Mouse (Mus musculus): ENCODE data around the gene 2810004N23Rik. TPM values are rescaled to one million over a fixed set of nuclear protein-coding genes. Genes with fewer than 3 reads are reported as not detected.

Gene 2810004N23Rik
- polyA plus RNA-seq, 1 experiment, result 22.0 TPM

- no peak overlapping the region for H3K27ac ChIP-seq (ENCODE audit: control insufficient read depth, insufficient read depth, low read depth, low read length, poor library complexity)
- WGBS, result 86% methylated on average over 5 of the region's 5 CpGs
- H3K4me1 ChIP-seq (ENCODE audit: control insufficient read depth, insufficient read depth, low read length), result no peaks in the 10 kb centered on the region; the same call in 1 of the 2 replicates
- TF ChIP-seq CTCF (IDR thresholded peaks at IDR 0.05; ENCODE audit: control insufficient read depth, insufficient read depth, low read length), result no peak
- TF ChIP-seq POLR2A (IDR thresholded peaks at IDR 0.05; ENCODE audit: borderline replicate concordance, control insufficient read depth, low read depth, low read length), result no peak
- H3K4me3 ChIP-seq (replicated peaks; ENCODE audit: control insufficient read depth, low read depth, low read length), result no peak overlapping the region
Observed at GRCm38 (mm10) chr8:124872690-124873089, 9.8 kb upstream of the 2810004N23Rik start.

- no peak overlapping the region for H3K4me3 ChIP-seq (replicated peaks; ENCODE audit: control insufficient read depth, low read depth, low read length)
- H3K27ac ChIP-seq (ENCODE audit: control insufficient read depth, insufficient read depth, low read depth, low read length, poor library complexity), result no peak overlapping the region
- H3K4me1 ChIP-seq (ENCODE audit: control insufficient read depth, insufficient read depth, low read length), result peaks cover under 1% of the 10 kb centered on the region; the same call in 1 of the 2 replicates
- TF ChIP-seq POLR2A (IDR thresholded peaks at IDR 0.05; ENCODE audit: borderline replicate concordance, control insufficient read depth, low read depth, low read length), result no peak
- TF ChIP-seq CTCF (IDR thresholded peaks at IDR 0.05; ENCODE audit: control insufficient read depth, insufficient read depth, low read length), result no peak
- 88% methylated on average over 7 of the region's 7 CpGs for WGBS
Observed at GRCm38 (mm10) chr8:124872081-124872480, 9.2 kb upstream of the 2810004N23Rik start.

- Histone ChIP-seq H3K4me3 (replicated peaks; ENCODE audit: control insufficient read depth, low read depth, low read length) (no peak overlapping the region), H3K4me1 (ENCODE audit: control insufficient read depth, insufficient read depth, low read length) (peaks cover 2% of the 10 kb centered on the region; the same call in 1 of the 2 replicates)
- 88% methylated on average over 7 of the region's 7 CpGs for WGBS
Observed at GRCm38 (mm10) chr8:124871474-124871873, 8.6 kb upstream of the 2810004N23Rik start.

GRCm38 (mm10) chr8:124869708-124870107, 6.8 kb upstream of the 2810004N23Rik start:
- H3K4me1 ChIP-seq (ENCODE audit: control insufficient read depth, insufficient read depth, low read length), result peaks cover 3% of the 10 kb centered on the region
- TF ChIP-seq POLR2A (IDR thresholded peaks at IDR 0.05; ENCODE audit: borderline replicate concordance, control insufficient read depth, low read depth, low read length) (no peak), CTCF (IDR thresholded peaks at IDR 0.05; ENCODE audit: control insufficient read depth, insufficient read depth, low read length) (no peak)
- WGBS, result 88% methylated on average over 6 of the region's 6 CpGs
- H3K4me3 ChIP-seq (replicated peaks; ENCODE audit: control insufficient read depth, low read depth, low read length), result no peak overlapping the region
- no peak overlapping the region for H3K27ac ChIP-seq (ENCODE audit: control insufficient read depth, insufficient read depth, low read depth, low read length, poor library complexity)

More at GRCm38 (mm10) chr8:124871474-124871873, 8.6 kb upstream of the 2810004N23Rik start:
- no peak for TF ChIP-seq CTCF (IDR thresholded peaks at IDR 0.05; ENCODE audit: control insufficient read depth, insufficient read depth, low read length)
- no peak overlapping the region for H3K27ac ChIP-seq (ENCODE audit: control insufficient read depth, insufficient read depth, low read depth, low read length, poor library complexity)

GRCm38 (mm10) chr8:124867126-124867525, 4.2 kb upstream of the 2810004N23Rik start:
- H3K4me1 ChIP-seq (ENCODE audit: control insufficient read depth, insufficient read depth, low read length), result peaks cover 4% of the 10 kb centered on the region
- TF ChIP-seq POLR2A (IDR thresholded peaks at IDR 0.05; ENCODE audit: borderline replicate concordance, control insufficient read depth, low read depth, low read length) (no peak), CTCF (IDR thresholded peaks at IDR 0.05; ENCODE audit: control insufficient read depth, insufficient read depth, low read length) (no peak)
- 70% methylated on average over 2 of the region's 2 CpGs for WGBS

GRCm38 (mm10) chr8:124866669-124867068, 3.7 kb upstream of the 2810004N23Rik start:
- TF ChIP-seq POLR2A (IDR thresholded peaks at IDR 0.05; ENCODE audit: borderline replicate concordance, control insufficient read depth, low read depth, low read length) (no peak), CTCF (IDR thresholded peaks at IDR 0.05; ENCODE audit: control insufficient read depth, insufficient read depth, low read length) (no peak)
- Histone ChIP-seq H3K4me3 (replicated peaks; ENCODE audit: control insufficient read depth, low read depth, low read length) (no peak overlapping the region), H3K4me1 (ENCODE audit: control insufficient read depth, insufficient read depth, low read length) (peaks cover 4% of the 10 kb centered on the region), H3K27ac (ENCODE audit: control insufficient read depth, insufficient read depth, low read depth, low read length, poor library complexity) (no peak overlapping the region)
- 17% methylated on average over 3 of the region's 3 CpGs for WGBS

More at GRCm38 (mm10) chr8:124867126-124867525, 4.2 kb upstream of the 2810004N23Rik start:
- Histone ChIP-seq H3K27ac (ENCODE audit: control insufficient read depth, insufficient read depth, low read depth, low read length, poor library complexity) (no peak overlapping the region), H3K4me3 (replicated peaks; ENCODE audit: control insufficient read depth, low read depth, low read length) (no peak overlapping the region)

- Histone ChIP-seq H3K4me1 (ENCODE audit: control insufficient read depth, insufficient read depth, low read length) (peaks cover 4% of the 10 kb centered on the region), H3K27ac (ENCODE audit: control insufficient read depth, insufficient read depth, low read depth, low read length, poor library complexity) (no peak overlapping the region; the same call in 1 of the 2 replicates), H3K4me3 (replicated peaks; ENCODE audit: control insufficient read depth, low read depth, low read length) (peak overlapping the region; percentile 99)
- TF ChIP-seq CTCF (IDR thresholded peaks at IDR 0.05; ENCODE audit: control insufficient read depth, insufficient read depth, low read length), result no peak
- no peak for TF ChIP-seq POLR2A (IDR thresholded peaks at IDR 0.05; ENCODE audit: borderline replicate concordance, control insufficient read depth, low read depth, low read length)
- WGBS, result under 1% methylated on average over 8 of the region's 8 CpGs
Observed at GRCm38 (mm10) chr8:124863729-124864128, 809 bp upstream of the 2810004N23Rik start.

- Histone ChIP-seq H3K4me1 (ENCODE audit: control insufficient read depth, insufficient read depth, low read length) (peaks cover 4% of the 10 kb centered on the region), H3K4me3 (replicated peaks; ENCODE audit: control insufficient read depth, low read depth, low read length) (peak overlapping the region; percentile 99), H3K27ac (ENCODE audit: control insufficient read depth, insufficient read depth, low read depth, low read length, poor library complexity) (peak overlapping the region; percentile 91)
- TF ChIP-seq CTCF (IDR thresholded peaks at IDR 0.05; ENCODE audit: control insufficient read depth, insufficient read depth, low read length) (no peak), POLR2A (IDR thresholded peaks at IDR 0.05; ENCODE audit: borderline replicate concordance, control insufficient read depth, low read depth, low read length) (no peak)
- 1% methylated on average over 33 of the region's 33 CpGs for WGBS
Observed at GRCm38 (mm10) chr8:124863163-124863677, 300 bp upstream of the 2810004N23Rik start.

GRCm38 (mm10) chr8:124860188-124860587, 2.7 kb downstream of the 2810004N23Rik start:
- TF ChIP-seq CTCF (IDR thresholded peaks at IDR 0.05; ENCODE audit: control insufficient read depth, insufficient read depth, low read length), result no peak
- TF ChIP-seq POLR2A (IDR thresholded peaks at IDR 0.05; ENCODE audit: borderline replicate concordance, control insufficient read depth, low read depth, low read length), result no peak
- Histone ChIP-seq H3K27ac (ENCODE audit: control insufficient read depth, insufficient read depth, low read depth, low read length, poor library complexity) (no peak overlapping the region), H3K4me3 (replicated peaks; ENCODE audit: control insufficient read depth, low read depth, low read length) (no peak overlapping the region), H3K4me1 (ENCODE audit: control insufficient read depth, insufficient read depth, low read length) (peaks cover 3% of the 10 kb centered on the region; the same call in 1 of the 2 replicates)
- 80% methylated on average over 3 of the region's 3 CpGs for WGBS

All from bone marrow, adult 2 months (tissue).